Mouse (Mus musculus) bone marrow macrophage, adult 2 months (primary cell): ENCODE measurements around the gene Vps8.

Experiments
- CTCF ChIP-seq: IDR thresholded peaks from 2 replicates; pipeline ENCODE4 v1.5.1; 2012; ENCODE audit warnings: low read depth, mild to moderate bottlenecking, low read length, moderate library complexity
- POLR2A ChIP-seq: IDR thresholded peaks from 2 replicates; pipeline ENCODE4 v1.6.1; 2012; ENCODE audit warnings: mild to moderate bottlenecking, low read depth, low read length, borderline replicate concordance

GRCm38 (mm10) chr16:21373316-21373960 is 49.5 kb upstream of the Vps8 start:
- TF ChIP-seq POLR2A (no peak), CTCF (no peak)
